Mouse (Mus musculus) heart, postnatal 36 days (tissue): ENCODE data around the gene Gm17660. TPM values are rescaled to one million over a fixed set of nuclear protein-coding genes. Genes with fewer than 3 reads are reported as not detected.

Experiments used
- DNase-seq, 2 experiments: peaks; one replicate each; pipeline ENCODE4 v3.0.0; 2021 to 2022
- intact Hi-C: fragments of 180-260 bp; cut with DNase I; formaldehyde crosslinking; loops from one replicate; pipeline ENCODE4 v1.15.1; 2025
- total RNA-seq, 2 experiments: library from RNA; stranded (reverse); gene quantifications; 2 replicates each; pipeline ENCODE4 v1.2.3; 2021

Gene Gm17660
- total RNA-seq, 2 experiments from 2014 or later: not detected

DNA sequence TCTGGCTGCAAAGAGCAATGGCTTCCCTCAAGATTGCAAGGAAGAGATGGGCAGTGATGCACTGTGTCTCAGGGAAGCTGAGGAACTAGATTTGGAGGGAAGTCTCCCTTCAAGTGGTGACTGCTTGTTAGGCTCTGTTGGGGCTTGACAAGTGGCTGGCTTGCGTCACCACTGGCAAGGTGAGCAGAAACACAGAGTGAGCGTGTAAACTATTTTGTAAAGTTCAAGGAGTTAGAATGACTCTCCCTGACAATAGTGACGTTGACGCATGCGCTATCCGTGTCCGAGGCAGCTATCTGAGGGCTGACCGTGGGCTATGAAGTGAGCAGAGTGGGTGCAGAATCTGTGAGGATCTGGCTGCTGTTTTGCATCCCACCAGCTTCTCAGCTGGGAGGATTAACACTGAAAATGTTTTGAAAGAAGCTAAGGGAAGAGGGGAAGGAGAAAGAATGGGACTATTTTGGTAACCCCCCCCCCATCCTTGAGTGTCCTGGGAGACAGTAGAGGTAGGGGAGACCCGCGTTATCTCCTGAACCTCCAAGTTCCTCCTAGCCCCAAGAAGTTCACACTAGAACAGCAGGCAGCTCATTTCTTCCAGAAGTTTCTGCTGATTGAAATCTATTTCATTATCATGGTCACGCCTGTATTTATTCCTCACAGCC, 18.1 kb upstream of the Gm17660 start:
- no peak for DNase-seq
- intact Hi-C loops: loop anchor here (2.0 kb wide), 1 partner anchor 17 kb away; the partner anchor contains the start of gene Sparcl1

DNA sequence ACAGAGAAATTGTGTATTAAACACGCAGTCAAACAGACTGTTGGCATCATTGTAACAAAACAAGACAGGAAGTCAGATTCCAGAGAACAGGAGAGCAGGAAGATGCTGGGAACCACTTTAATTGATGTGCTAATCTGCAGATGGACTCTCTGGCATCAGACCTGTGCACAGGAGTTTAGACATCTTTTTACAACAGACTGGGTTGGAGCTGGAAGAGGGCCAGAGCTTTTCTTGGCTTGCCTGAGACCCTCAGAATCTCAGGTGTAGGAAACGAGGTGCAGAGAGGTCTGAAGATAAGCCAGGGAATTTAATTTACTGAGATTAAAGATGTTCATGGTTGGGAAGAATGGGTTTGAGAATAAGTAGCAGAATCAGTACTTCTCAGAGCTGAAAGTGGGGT, 12.3 kb upstream of the Gm17660 start:
- intact Hi-C loops: no loop called here
- no peak for DNase-seq

- intact Hi-C loops: no loop called here
- no peak for DNase-seq
Observed at GRCm38 (mm10) chr5:104085366-104085765, 8.0 kb upstream of the Gm17660 start.

DNA sequence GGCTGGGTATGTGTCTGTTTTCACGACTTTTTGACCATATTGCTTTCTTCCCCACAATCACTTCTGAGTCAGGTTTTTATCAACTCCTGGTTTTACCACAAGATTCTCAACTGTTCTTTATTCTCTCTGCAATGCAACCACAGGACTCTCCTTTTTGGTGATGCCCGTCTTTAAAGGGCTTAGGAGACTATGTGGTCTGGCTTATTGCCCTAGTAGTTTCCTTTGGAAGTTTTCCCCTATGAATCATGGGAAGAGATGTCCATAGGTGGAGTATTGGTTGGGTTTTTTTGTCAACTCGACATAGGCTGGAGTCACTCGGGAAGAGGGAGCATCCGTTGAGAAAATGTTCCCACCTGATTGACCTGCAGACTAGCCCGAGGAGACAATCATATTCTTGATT, 3.3 kb upstream of the Gm17660 start:
- intact Hi-C loops: no loop called here

DNA sequence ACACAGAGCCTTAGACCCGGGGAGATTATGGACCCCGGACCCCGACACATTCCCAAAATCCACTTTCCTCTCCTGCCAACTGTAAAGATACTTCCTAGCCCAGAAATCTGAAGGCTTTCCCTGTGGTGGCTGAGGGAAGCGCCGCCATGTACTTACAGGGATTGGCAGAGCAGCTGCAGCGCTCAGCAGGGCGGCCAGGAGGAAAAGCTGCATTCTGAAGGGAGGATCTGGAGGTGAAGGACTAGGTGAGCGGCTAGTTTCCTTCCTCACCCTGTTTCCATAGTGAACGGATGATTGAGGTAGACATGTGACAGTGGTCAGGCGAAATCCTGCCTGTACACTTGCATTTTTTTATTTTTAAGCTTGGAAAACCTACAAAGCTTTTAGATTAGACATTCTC, 1.0 kb downstream of the Gm17660 start:
- DNase-seq: no peak
- intact Hi-C loops: loop anchor here (10.0 kb wide), 1 partner anchor 368 kb away; no protein-coding TSS in a partner anchor

More for the DNA sequence above, 3.3 kb upstream of the Gm17660 start:
- no peak for DNase-seq

GRCm38 (mm10) chr5:104074388-104074787, 3.0 kb downstream of the Gm17660 start:
- intact Hi-C loops: loop anchor here (1.0 to 10.0 kb wide), 2 partner anchors 75 to 370 kb away; no protein-coding TSS in a partner anchor

GRCm38 (mm10) chr5:104073602-104074001, 3.8 kb downstream of the Gm17660 start:
- intact Hi-C loops: loop anchor here (1.0 to 10.0 kb wide), 3 partner anchors 74 to 371 kb away; no protein-coding TSS in a partner anchor
- DNase-seq: no peak

More at GRCm38 (mm10) chr5:104074388-104074787, 3.0 kb downstream of the Gm17660 start:
- peak; percentile 73 to 81 for DNase-seq

DNA sequence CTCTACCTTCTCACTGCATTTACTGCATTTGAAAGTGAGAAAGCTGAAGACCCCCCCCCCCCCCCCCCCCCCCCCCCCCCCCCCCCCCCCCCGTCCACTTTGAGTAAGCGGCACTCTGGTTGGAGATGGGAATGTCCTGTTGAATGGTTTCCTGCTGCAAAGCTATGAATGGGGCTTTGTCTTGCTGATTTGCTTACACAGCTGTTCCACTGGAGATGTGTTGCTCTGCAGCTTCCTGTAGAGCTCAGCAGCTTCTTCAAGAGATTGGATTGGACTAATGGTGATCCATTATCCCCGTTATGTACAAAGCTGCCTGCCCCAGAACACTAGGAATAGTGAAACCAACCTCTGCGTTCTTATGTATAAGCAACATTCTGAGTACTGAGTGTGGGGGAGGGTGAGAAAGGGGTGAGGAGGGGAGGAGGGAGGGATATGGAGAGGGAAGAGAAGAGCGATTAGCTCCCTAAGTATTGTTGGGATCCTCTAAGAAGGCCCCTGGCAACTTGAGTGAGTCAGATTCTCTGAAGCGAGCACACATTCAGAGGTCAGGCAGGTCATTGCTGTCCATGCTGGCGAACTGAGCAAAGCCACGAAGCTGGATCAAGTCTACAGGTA, 5.0 kb downstream of the Gm17660 start:
- intact Hi-C loops: loop anchor here (2.0 to 10.0 kb wide), 2 partner anchors 260 to 372 kb away; no protein-coding TSS in a partner anchor

GRCm38 (mm10) chr5:104071048-104071447, 6.4 kb downstream of the Gm17660 start:
- no peak for DNase-seq
- intact Hi-C loops: loop anchor here (10.0 kb wide), 1 partner anchor 374 kb away; no protein-coding TSS in a partner anchor

More for the DNA sequence above, 5.0 kb downstream of the Gm17660 start:
- DNase-seq: no peak

DNA sequence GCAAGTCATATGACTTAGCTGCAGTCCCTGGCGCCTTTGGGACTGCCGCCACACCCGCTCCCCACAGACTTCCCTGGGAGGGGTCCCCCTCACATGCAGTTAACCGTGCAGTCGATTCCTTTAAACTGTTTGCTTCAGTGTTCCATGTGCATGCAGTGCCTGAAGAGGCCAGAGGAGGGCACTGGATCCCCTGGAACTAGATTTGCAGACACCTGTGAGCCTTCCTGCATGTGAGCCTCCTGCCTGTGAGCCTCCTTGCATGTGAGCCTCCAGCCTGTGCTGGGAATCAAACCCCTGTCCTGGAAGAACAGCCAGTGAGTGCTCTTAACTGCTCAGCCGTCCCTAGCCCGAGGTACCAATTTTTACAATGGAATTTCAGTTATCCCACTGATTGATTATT, 8.7 kb downstream of the Gm17660 start:
- intact Hi-C loops: no loop called here
- DNase-seq: peak in 1 of 2 experiments; percentile 19

DNA sequence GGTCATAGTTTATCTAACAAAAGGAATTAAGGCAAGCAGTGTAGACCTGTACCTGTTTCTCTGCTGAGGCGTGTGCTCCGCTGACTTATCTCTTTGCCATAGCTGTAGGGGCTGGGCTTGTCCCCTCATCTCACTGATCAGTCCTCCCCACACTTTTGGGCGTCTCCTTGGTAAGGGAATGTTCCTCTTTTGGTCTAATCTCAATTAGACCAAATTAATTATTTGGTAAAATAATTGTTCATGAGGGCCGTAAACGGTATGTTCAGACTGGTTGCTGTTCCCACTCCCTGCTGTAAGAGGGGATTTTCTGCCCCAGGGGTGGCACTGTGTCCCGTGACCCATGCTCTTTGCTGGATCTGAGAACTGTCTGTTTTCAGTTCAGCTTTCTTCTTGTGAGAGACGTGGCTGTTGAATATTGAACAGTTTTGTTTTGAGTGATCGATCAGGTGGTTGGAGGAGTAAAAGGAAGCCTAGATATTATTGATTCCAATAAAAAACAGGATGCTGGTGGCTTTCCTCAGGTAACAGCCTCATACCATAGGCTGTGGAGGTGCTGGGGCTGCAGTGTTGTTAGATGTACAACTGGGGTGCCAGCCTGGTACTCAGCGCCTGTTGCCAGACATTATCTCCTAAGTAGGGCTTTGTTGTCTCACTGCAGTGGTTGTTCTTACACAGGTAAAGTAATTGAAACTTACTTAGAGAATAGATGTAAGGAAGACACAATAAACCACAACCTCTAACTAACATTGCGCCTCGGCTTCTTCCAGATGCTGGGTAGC, 14.4 kb downstream of the Gm17660 start:
- intact Hi-C loops: no loop called here
- no peak for DNase-seq

DNA sequence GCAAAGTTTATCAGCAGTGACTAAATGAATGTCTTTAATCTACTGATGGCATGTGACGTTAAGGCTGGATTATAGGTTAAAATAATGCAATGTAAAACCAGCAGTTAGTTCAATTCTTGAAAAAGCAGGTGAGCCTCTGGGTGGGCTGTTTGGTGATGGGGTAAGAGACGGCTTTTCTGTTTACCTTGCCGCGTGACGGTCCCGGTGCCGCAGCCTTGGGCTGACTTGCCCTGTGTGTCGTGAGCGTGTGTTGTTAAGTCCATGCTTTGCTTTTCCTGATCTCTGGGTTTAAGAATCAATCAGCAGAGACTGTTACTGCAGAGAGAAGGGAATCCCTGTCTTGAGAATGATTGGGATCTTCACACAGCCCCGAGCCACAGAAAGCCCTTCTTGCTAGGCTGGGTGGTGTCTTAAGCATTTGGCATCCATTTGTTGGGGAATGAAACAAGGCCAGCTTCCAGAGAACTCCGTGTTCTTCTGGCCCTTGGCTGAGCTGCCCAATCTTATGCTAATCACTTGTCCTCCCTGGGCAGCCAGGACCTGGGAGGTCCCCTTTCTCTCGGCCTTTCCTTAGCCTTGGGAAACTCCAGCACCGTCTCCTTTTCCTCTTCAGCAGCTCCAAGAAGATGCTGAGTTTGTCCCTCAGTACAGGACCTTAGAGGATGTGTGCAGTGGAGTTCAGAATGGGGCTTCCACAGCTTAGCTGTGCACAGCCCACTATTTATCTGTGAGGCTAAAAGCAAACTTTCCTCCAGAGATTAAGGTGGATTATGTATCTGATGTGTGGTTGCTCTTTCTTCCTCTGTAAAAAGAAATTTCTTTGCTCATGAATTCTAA, 15.3 kb downstream of the Gm17660 start:
- intact Hi-C loops: no loop called here
- DNase-seq: peak in 1 of 2 experiments; percentile 10

- intact Hi-C loops: no loop called here
- no peak for DNase-seq
Observed at GRCm38 (mm10) chr5:104060429-104060828, 17.0 kb downstream of the Gm17660 start.

- no peak for DNase-seq
- intact Hi-C loops: loop anchor here (5.0 kb wide), 1 partner anchor 57 kb away; no protein-coding TSS in a partner anchor
Observed at GRCm38 (mm10) chr5:104059628-104060027, 17.8 kb downstream of the Gm17660 start.

- DNase-seq: peak; percentile 52 to 65
- intact Hi-C loops: loop anchor here (5.0 kb wide), 1 partner anchor 56 kb away; no protein-coding TSS in a partner anchor
Observed at GRCm38 (mm10) chr5:104058021-104058420, 19.4 kb downstream of the Gm17660 start.

- intact Hi-C loops: loop anchor here (5.0 kb wide), 1 partner anchor 54 kb away; no protein-coding TSS in a partner anchor
- DNase-seq: no peak
Observed at GRCm38 (mm10) chr5:104056295-104056694, 21.1 kb downstream of the Gm17660 start.

- no peak for DNase-seq
- intact Hi-C loops: loop anchor here (5.0 kb wide), 1 partner anchor 54 kb away; no protein-coding TSS in a partner anchor
Observed at GRCm38 (mm10) chr5:104055816-104056215, 21.6 kb downstream of the Gm17660 start.

- no peak for DNase-seq
- intact Hi-C loops: loop anchor here (5.0 kb wide), 1 partner anchor 53 kb away; no protein-coding TSS in a partner anchor
Observed at GRCm38 (mm10) chr5:104054938-104055337, 22.5 kb downstream of the Gm17660 start.

GRCm38 (mm10) chr5:104052956-104053355, 24.5 kb downstream of the Gm17660 start:
- DNase-seq: no peak
- intact Hi-C loops: no loop called here

DNA sequence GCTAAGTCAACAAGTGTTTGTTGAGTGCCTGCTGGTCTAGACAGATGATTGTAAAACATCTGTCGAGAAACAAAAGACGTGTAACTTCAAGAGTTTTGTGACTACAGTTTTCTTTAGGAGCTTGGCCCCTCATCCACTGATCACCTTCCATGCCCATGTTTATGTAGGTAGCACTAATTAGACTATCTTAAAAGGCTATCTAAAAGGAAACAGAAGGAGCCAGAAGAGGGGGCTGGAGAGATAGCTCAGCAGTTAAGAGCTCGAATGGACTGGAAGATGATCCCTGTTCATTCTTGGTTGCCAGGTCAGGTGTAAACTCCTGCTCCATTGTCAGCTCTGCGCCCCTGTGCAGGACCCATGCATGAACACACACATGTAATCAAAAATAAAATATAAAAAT, 29.3 kb downstream of the Gm17660 start:
- DNase-seq: no peak
- intact Hi-C loops: loop anchor here (5.0 kb wide), 1 partner anchor 136 kb away; the partner anchor contains the start of gene Klhl8
